15 mouse cellular contexts compared by ENCODE assay signal in genomic region chr8:111619936-111620335, GRCm38 (mm10). TPM values are rescaled to one million over a fixed set of nuclear protein-coding genes. Genes with fewer than 3 reads are reported as not detected.
DNase-seq lines count a peak whose midpoint lies in the region; ATAC-seq lines count a peak whose summit lies in the region.
"Had no signal": no experiment of that assay in that cellular context is flagged by ENCODE, and none has a peak within 500 bp of the region (broad histone marks: within the 10 kb centered on the region; RNA-seq: fewer than 3 reads in every experiment).

No protein-coding gene starts in this region.

- H3K4me1 ChIP-seq in kidney, embryonic 14.5 days (ENCODE audit: control insufficient read depth, insufficient read depth, low read length), result no peaks in the 10 kb centered on the region
- peaks cover 50% of the 10 kb centered on the region for H3K4me1 ChIP-seq in heart, embryonic 13.5 days
- H3K4me1 ChIP-seq: midbrain, embryonic 12.5 days had no signal

- no peaks in the 10 kb centered on the region for H3K9me3 ChIP-seq in kidney, embryonic 14.5 days (ENCODE audit: control insufficient read depth, low read length)
- H3K9me3 ChIP-seq in heart, embryonic 13.5 days, result no peaks in the 10 kb centered on the region
- H3K9me3 ChIP-seq: G1E; midbrain, embryonic 12.5 days; neural tube, embryonic 12.5 days had no signal

- no peak overlapping the region for H3K4me2 ChIP-seq in kidney, embryonic 14.5 days (replicated peaks; ENCODE audit: low read depth, low read length)
- no peak overlapping the region for H3K4me2 ChIP-seq in heart, embryonic 13.5 days
- H3K4me2 ChIP-seq: midbrain, embryonic 12.5 days; neural tube, embryonic 12.5 days had no signal

- H3K27ac ChIP-seq in kidney, embryonic 14.5 days (ENCODE audit: low read depth, low read length), result no peak overlapping the region
- H3K27ac ChIP-seq in heart, embryonic 13.5 days (replicated peaks), result peak overlapping the region; percentile 13
- H3K27ac ChIP-seq: hindbrain, postnatal 0 days; midbrain, embryonic 12.5 days; neural tube, embryonic 12.5 days had no signal

- H3K36me3 ChIP-seq in kidney, embryonic 14.5 days (ENCODE audit: control insufficient read depth, insufficient read depth, low read length), result peaks cover 24% of the 10 kb centered on the region
- H3K36me3 ChIP-seq in heart, embryonic 13.5 days, result peaks cover 42% of the 10 kb centered on the region

- H3K9ac ChIP-seq in kidney, embryonic 14.5 days (ENCODE audit: low read depth, low read length), result no peak overlapping the region
- H3K9ac ChIP-seq in heart, embryonic 13.5 days, result no peak overlapping the region
- H3K9ac ChIP-seq: midbrain, embryonic 12.5 days; neural tube, embryonic 12.5 days had no signal

- no peak for ATAC-seq in kidney, embryonic 14.5 days (ENCODE audit: low FRiP score, low TSS enrichment)
- ATAC-seq in heart, embryonic 13.5 days (ENCODE audit: extremely low read depth, insufficient number of reproducible peaks, low FRiP score, low TSS enrichment), result no peak
- no peak for ATAC-seq in activated CD4-positive, CD25-positive, alpha-beta regulatory T cell, adult 4 months
- ATAC-seq: hindbrain, postnatal 0 days had no signal

- WGBS in kidney, embryonic 14.5 days, result 73% methylated on average over 1 of the region's 1 CpGs
- 36% methylated on average over 1 of the region's 1 CpGs for WGBS in heart, embryonic 13.5 days

- no peaks in the 10 kb centered on the region for H3K27me3 ChIP-seq in kidney, embryonic 14.5 days (ENCODE audit: control insufficient read depth, insufficient read depth, low read length)
- H3K27me3 ChIP-seq in heart, embryonic 13.5 days (replicated peaks), result no peaks in the 10 kb centered on the region
- H3K27me3 ChIP-seq: midbrain, embryonic 12.5 days; neural tube, embryonic 12.5 days had no signal

- peak; percentile 33 for DNase-seq in kidney, adult 9 months
- peak; percentile 94 for DNase-seq in 3T3-L1 (ENCODE audit: low read depth, low spot score)
- peak; percentile 47 for DNase-seq in Muller cell, postnatal 12 days (ENCODE audit: inconsistent ontology term)
- no peak for DNase-seq in T-cell, adult 2 months (ENCODE audit: low spot score)
- DNase-seq in right cerebral cortex, adult 2 months (ENCODE audit: low spot score in 2 of 2), result no peak
- DNase-seq: cerebellum, postnatal 25 days; left cerebral cortex, postnatal 4 days; right cerebral cortex, postnatal 4 days had no signal

- H3K4me3 ChIP-seq in kidney, embryonic 14.5 days (ENCODE audit: low read length), result no peak overlapping the region
- no peak overlapping the region for H3K4me3 ChIP-seq in heart, embryonic 13.5 days
- H3K4me3 ChIP-seq: midbrain, embryonic 12.5 days; neural tube, embryonic 12.5 days had no signal

RNA-seq across cellular contexts. Expression of gene Ldhd, which starts 10.2 kb away (rescaled TPM):
- 0.53 and 0.99 TPM in 2 replicates for polyA plus RNA-seq in kidney, embryonic 14.5 days (2014; fragmentation: Nextera tagmentation; extraction: Ambion mirVana)
- 0.44 and 0.65 TPM in 2 replicates for polyA plus RNA-seq in heart, embryonic 13.5 days (2015; fragmentation: Nextera tagmentation; extraction: Ambion mirVana)
- 1 to 10 TPM in 1 of 2 experiments, under 1 TPM in 1; 0.18 to 1.2 TPM for polyA plus RNA-seq in activated CD4-positive, CD25-positive, alpha-beta regulatory T cell, adult 4 months (2017; shearing (Covaris generic))
- polyA plus RNA-seq: G1E had no signal

RNA-seq across cellular contexts. Expression of gene Zfp1, which starts 23.3 kb away (rescaled TPM):
- 23.3 and 24.8 TPM in 2 replicates for polyA plus RNA-seq in kidney, embryonic 14.5 days (2014; fragmentation: Nextera tagmentation; extraction: Ambion mirVana)
- 12.9 and 13.8 TPM in 2 replicates for polyA plus RNA-seq in heart, embryonic 13.5 days (2015; fragmentation: Nextera tagmentation; extraction: Ambion mirVana)
- polyA plus RNA-seq in activated CD4-positive, CD25-positive, alpha-beta regulatory T cell, adult 4 months (2017; shearing (Covaris generic)), result 10 to 100 TPM; 28.1 to 33.1 TPM

Comparison
In these comparisons a context has a peak if more than half of its experiments do, and no peak if none do; other contexts are left out.
1. DNase-seq: peak in kidney, adult 9 months (single experiment), 3T3-L1 (single experiment) and Muller cell, postnatal 12 days (single experiment); none in T-cell, adult 2 months (single experiment) and right cerebral cortex, adult 2 months (0 of 2).